Mouse (Mus musculus) MEL-GATA-1-ER (cell line): ENCODE results near the gene Tesc.

ENCODE experiments used
- DNase-seq: peaks from one replicate; pipeline ENCODE4 v3.0.0-alpha.2; 2012; ENCODE audit warnings: low read depth; ENCODE audit errors: extremely low read depth

Tesc gene

DNA sequence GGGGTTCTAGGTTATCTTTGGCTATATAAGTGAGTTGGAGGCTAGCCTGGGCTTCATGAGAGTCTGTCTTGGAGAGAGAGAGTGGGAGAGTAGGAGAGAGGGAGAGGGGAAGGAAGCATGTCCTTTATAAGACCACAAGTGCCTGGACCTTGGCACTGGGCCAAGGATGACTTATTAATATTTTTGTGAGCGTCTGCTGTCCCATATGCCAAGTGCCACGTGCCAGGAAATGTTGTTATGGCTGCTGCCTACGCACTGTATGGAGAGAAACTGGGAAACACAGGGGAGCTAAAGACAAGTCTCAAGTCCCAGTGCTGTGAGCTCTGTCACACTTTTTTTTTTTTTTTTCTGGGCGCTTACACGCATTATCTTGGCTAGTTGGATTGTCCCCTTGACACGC is 15.1 kb downstream of the Tesc start:
- no peak for DNase-seq

DNA sequence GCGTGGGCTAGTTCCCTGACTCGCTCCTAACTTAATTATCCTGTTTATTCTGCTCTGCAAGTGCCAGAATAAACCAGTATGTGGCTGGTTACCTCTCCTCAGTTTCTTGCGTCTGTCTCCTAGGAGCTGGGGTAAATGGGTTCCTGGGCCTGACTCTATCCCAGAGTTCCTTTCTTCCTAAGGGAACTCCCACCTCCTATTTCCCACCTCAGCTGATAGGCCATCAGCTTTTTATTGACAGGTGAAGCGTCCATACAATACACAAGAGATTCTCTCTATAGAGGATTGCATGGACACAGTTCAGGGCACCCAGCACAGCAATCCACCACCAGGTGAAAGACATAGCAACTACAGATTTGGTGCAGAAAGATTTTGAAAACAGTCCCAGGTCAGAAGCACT is 16.2 kb downstream of the Tesc start:
- no peak for DNase-seq

DNA sequence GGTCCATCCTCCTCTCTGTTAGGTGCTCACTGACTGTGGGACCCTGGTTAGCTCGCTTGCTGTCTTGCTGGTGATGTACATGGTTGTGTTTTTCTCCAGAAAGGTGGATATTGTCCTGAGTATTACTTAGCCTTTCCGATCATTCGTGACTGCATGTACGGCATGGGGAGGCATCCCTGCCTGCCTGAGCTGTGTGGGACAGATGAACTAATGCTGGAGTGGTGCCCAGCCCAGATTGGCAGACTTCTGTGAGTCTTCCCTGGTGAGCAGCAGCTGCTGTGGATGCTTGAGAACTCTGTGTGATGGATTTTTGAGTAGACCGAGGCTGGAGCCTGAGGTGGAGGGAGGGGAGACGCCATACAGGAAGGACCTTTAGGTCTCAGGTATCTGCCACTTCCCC is 17.4 kb downstream of the Tesc start:
- no peak for DNase-seq

DNA sequence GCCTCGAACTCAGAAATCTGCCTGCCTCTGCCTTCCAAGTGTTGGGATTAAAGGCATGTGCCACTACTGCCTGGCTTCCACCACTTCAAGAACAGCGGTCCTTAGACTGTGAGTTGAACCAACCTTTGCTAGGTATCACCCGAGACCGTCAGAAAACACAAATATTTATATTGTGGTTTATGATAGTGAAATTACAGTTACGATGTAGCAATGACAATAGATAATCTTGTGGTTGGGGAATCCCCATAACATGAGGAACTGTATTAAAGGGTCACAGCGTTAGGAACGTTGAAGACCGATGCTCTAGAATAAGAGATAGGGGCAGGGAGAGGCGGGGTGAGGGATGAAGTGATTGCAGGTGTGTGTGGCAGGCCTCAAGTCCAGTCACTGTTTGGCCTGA is 17.8 kb downstream of the Tesc start:
- DNase-seq = no peak

DNA sequence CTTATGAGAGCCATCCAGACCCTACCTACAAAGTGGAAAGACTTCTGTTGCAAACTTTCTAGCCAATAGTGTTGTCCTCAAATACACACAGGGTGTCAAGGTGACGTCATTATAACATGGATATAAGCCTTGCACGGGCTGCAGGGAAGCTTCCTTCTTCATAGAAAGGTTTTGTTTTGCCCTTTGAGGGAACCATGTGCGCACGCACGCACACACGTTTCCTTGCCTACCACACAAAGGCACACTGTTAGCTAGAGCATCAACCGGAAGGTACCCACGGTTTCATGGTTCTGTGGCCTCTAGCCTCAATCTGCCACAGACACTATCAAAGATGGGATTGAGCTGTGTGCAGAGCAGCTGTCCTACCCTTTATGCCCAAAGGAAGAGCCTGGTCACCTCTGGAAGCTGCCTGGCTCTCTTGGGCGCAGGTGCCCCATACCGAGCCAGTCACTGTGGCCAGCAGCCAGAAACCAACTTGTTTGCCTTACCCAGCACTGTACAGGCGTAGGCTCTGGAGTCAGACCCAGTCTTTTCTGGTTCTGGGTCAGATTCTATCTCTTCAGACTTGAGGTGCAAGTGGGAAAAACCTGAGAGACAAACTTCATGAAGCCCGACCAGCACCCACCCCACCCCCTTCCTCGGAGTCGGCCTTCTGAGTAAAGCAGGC is 19.7 kb downstream of the Tesc start:
- DNase-seq = no peak

DNA sequence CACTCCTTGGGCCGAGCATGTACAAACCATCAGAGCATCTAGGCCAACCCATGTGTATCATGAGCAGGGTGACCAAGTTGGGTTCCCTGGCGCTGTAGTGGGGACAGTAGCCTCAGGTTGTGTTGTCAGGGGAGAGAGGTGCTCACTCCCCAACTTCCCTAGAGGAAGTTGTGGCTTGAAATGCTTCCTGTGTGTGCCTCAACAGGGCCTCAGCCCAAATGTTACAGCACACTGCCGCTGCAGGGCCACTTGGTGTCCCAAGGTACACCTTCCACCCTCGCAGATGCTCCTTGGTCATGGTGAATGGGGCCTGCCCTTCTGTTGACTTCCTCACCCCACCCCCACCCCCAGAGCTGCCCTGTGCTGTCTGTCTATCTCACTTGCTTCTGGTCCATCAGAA is 20.9 kb downstream of the Tesc start:
- no peak for DNase-seq

DNA sequence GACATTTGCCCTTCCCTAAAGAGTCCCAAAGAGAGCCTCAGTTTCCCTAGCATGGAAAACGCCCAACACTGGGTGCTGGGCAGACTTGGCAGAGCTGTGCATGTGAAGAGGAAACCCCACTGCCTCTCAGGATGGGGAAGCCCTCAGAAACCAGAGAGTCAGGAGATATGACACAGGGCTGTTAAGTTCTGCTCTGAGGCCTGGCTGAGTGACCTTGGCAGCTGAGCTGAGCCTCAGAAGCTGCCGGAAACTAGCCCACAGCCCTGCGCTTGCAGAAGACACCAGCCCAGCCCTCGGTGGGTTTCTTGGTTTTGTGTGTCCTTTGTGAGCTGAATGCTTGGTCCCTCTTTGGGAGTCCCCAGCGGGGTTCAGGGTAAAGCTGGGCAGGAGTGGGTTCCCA is 21.4 kb downstream of the Tesc start:
- DNase-seq = no peak

DNA sequence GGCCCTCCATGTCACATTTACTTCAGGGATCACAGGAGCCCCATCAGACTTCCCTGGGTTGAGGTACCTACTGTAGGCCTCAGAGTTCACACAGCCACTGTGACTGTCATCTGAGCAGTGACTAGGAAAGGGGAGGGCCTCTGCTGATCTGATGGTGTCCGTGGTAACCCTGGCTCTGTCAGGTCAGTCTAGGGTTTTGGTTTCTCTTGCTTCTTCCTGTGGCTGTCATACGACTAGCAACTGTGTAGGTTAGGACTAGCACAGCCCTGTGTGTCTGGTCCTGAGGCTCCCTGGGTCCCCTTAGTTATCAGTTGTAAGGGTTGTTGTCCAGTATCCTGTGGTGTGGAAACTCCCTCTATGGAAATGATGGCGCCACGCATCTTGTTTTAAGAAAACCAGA is 23.2 kb downstream of the Tesc start:
- no peak for DNase-seq

DNA sequence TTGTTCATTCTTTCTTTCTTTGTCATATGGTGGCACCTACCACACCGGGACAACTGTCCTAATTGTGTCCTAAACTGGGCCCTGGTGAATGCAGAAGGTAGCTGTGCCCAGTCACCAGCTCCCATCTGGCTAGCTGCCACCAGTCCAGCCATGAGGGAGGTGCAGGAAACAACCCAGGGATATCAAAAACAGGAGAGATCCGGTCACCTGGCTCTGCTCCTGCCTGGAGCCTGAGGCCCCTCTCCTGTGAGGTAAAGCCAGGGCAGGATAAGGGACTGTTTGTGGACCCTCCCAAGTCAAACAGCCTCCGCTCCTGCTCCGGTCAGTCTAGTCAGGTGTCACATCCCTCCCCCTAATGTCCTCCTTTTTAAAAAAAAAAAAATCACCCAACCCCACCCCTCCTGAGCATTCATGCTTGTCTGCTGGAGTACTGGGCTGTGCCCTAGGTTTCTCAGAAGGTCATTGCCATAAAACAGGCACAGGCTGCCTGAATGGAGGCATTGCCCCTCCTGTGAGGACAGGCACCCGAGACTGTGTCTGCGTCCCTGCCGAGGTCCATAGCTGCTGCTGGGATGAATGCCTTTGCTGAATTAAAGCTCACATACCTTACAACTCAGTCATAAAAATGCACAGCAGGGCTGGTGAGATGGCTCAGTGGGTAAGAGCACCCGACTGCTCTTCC is 24.6 kb downstream of the Tesc start:
- no peak for DNase-seq

DNA sequence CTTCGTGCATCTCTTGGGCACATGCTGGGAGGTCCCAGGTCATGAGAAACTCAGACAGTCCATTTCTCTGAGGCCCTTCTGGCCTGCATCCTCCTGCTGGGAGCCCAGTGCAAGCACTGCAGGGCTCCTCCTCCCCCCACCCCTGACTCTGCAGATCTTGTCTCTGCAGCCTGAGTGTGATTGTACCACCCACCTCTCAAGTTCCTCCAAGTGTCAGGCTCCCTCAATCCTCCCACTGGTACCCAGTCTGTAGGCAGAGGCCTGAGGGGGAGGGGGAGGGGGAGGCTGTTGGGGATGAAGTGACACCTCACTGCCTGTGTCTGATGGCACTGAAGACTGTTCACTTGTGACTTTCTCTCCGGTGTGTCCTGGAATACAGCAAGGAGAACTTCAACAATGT is 25.7 kb downstream of the Tesc start:
- no peak for DNase-seq

DNA sequence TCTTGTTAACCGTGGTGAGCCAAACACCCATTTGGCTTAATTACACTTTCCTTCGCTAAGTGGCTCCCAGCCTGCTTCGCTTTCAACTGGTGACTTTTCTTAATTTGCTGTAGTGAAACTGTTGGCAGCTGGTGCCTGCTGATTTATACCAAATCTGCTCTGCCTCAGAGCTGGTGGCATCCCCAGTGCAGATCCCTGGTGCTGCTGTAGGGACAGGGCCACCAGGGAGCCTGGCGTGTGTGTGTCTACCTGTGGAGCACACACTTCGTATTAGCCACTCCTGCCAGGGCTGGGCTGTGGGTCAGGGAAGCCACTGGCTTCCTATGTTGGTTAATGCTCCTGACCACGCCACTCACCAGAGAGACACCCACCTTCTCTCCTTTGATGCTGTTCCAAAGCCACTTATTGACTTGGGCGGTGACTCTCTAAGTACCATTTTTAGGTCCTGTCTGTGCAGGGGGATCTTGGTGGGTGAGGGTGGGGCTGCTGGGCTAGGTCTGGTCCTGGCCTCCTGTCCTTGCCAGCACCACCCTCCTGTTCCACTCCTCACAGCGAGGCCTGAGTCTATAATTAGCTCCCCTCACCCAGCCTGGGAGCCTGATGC is 30.1 kb downstream of the Tesc start:
- DNase-seq = no peak

DNA sequence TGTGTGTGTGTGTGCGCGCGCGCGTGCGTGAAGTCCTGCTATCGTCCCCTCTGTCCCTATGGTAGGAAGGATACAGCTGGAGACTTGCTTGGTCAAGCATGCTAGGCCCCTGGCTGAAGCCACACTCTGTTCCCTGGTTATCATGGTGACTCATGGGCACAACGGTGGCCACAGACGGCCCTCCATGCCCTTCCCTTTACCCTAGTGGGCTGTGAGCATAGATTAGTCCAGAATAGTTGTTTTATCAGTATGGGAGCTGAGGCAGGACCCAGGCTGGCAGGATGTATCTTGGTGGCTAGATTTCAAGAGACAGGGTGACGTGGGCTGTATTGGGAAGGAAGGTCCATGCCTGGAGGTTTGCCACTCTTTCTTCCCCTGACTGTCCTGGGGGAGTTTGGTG is 31.3 kb downstream of the Tesc start:
- no peak for DNase-seq

DNA sequence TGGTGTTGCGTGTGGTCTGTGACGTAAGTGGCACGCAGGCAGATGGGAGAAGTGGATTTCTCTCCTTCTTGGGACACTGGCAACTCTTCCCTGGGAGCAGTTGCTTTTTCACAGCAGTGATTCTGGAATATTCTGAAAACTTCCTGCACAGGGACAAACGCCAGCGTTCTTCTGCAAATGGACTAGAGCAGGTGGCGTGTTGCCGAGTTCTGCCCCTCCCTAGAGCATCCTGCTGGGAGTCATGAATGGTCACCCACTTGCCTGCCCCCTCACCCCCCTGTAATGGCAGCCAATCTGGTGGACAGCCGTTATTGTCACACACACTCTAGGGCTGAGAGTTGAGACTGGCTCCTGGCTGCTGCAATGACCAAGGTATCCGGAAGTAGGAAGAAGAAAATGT is 32.1 kb downstream of the Tesc start:
- DNase-seq = no peak

DNA sequence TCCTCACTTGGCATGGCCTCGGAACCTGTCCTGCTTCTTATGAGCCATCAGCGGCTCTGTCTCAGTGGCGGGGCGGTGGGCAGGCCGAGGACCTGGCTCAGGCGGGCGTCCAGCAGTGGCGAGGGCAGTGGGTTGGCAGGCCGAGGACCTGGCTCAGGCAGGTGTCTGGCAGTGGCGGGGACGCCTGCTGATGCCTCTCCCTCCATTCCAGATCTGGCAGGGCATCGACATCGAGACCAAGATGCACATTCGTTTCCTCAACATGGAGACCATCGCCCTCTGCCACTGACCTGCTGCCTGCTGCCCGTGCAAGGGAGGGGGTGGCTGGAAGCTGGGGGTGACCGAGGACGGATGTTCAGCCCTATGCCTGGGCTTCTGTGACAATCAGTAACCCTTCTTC is 33.8 kb downstream of the Tesc start:
- no peak for DNase-seq

DNA sequence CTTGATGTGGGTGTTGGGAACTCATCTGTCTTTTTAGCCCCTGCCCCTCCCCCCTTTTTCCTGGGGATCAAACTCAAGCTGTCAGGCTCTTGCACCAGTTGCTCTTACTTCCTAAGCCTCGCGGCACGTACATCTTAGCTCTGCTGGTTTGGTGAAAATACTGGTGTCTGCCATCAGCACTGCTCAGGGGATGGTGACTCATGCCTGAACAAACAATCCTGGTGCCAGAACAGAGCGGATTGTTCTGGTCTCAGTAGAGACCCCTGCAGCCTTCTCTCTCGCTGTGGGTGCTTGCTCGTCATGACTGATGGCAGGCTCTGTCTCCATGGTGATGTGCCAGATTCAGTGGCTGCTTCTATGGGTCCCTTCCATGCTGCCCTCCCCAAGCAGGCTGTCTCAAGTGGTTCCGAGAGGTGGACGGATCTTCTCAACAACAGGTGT is 35.7 kb downstream of the Tesc start:
- no peak for DNase-seq

DNA sequence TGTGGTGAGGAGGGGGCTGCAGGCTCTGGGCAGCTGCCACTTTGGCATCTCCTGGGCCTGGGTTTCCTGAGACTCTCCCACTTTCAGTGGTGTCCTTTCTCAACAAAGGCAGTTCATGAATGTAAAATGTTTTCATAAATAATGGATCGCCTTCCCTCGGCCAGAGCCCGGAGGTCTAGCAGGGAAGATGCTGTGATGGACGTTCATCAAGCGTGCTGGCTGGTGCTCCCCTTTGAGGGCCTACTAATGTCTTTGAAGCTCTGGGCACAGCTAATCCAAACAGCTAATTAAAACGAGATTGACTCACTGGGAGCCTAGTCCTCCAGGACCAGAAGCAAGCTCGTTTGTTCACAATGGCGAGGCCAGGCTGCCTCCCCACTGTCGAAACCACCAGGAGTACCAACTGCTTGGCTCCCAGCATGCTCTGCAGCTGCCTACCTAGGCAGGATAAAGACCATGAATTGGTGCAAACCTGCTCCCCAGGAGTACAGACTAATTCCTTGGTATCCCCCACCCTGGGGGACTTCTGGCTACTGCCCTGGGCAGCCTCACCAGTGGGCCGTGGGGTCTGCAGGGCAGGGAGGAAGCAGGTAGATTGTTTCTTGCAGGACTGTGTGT is 36.9 kb downstream of the Tesc start:
- no peak for DNase-seq

DNA sequence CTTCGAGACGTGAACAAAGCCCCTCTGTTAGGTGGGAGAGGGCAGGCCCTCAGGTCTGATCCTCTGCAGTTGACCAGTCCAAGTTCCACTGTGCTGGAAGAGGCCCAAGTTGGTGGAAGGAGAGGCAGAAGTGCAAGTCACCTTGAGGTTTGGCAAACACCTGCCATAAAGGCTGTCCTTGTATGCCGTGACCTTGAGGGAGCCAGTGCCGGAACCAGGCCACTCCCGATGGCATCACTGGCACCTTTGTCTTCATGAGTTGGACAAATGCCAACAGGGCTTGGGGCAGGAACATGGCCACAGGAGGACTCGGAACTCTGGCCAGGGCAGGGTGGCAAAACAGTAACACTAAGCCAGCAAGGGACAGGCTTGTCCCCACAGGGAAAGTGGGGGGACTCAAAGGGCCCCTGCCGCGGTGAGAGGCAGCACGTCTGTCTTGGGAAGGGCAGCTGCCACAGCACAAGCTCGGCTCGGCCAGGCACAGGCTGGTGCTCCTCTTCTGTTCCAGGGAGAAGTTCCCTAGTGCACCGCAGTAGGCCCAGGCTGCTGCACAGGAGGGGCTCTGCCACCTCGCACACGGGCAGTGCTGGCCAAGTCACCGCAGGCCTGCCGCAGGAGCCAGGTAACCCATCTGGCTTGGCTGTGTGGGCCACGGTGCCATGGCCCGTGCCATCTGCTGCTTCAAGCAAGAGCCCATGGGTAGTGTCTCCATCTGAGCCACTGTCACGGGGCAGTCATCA is 38.1 kb downstream of the Tesc start:
- no peak for DNase-seq

DNA sequence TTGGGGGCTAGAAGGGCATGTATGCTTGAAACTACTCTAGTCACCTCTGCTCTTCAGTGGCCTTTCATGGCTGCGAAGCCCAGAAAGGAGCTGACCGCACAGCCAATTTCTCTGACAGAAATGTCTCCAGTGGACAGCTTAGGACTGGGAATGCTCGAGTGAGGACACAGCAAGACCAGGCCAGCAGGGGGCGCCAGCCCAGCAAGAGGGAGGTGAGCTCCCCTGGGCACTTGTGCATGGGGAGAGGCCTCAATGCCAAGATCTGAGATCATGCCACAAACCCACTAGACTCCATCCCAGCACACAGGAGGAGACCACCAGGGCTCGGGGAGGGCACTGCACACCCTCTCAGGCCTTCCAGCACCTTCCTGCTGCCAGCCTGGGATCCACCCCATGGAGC is 39.3 kb downstream of the Tesc start:
- no peak for DNase-seq

DNA sequence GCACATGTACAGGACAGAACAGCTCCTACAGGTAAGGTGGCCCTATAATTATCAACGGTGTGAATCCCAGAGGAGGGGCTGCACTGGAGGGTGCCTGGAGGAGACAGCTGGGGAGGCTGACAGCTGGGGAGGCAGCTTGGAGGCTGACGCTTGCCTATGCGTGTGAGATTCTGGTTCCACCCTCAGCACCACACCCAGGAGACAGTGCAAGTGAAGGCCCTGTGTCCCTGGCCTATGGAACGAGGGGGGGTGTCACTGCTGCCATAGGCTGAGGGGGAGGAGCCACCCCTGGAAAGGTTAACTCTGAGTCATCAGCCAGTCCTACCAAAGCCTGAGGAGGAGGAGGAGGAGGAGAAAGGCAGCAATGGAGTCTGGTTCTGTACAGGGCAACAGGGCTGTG is 40.0 kb downstream of the Tesc start:
- no peak for DNase-seq

DNA sequence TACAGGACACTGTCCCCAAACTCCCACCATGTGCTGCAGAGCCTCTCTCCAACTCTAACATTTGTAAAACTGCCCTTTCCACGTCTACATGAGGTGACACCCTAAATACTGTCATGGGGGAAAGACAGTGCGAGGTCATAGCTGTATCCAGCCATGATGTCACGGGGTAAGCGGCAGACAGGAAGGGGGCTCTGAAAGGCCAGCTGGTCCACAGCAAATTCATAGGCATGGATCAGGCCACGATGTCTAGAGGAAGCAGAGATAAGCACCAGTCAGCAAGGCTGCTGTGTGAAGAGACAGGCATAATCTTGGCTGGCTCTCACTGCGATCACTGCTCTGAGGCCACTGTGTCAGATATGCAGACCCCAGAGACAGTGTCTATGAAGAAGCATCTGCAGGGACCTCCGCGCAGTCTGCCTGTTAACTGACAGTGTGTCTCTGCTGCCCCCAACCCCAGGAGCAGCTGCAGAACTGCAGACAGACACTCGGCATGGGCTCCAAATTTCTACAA is 40.5 kb downstream of the Tesc start:
- DNase-seq = no peak

DNA sequence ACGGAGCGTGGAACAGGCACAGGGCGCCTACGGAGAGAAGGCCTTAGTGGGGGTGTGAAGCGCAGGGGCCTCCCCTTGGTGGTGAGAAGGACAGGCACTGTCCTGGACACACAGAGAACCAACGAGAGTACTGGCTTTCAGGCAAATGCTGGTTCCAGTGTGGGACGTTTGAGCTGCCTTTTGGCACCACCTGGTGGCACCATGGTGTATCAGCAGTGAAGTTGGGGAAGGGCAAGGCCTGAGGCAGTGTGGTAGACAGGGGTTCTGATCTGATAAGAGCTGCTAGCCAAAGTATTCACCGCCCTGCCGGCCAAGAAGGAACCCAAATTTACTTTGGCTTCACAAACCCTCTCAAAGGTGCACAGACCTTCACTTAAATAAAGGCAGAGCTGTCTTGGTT is 41.8 kb downstream of the Tesc start:
- peak; percentile 54 for DNase-seq

DNA sequence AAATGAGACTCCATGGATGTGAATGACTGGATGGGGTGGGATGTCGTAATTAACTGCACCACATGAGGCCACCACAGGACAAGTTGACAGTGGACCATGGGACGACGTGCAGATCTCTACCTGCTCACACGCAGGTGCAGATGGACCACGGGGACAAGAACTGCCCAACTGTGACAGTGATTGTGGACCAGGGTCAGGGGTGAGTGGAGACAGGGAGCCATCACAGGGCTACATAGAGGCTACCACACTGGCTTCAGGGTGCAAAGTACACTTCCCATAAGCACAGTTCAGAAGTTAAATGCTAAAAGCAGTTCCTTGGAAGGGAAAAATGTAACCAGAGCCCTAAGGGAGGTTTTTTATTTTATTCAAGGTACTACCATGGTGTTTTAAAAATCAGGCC is 44.2 kb downstream of the Tesc start:
- DNase-seq = no peak
